Mouse (Mus musculus) hindbrain, embryonic 14.5 days (tissue): ENCODE measurements at regions not wholly inside any gene's neighbourhood (a gene's known extent, or its start where the extent isn't known, plus 50 kb on each side); places are given as distances from the start of the nearest gene placed in this dataset.

ENCODE experiments used
- ATAC-seq: fragments of 200-750 bp; cut with Nextera tagmentation; 2 replicates; pipeline ENCODE4 v1.8.0; 2017; ENCODE audit warnings: moderate number of reproducible peaks, mild to moderate bottlenecking, moderate TSS enrichment, moderate library complexity; ENCODE audit not compliant: low FRiP score
- DNase-seq: peaks from one replicate; pipeline ENCODE4 v3.0.0-alpha.2; 2015; ENCODE audit warnings: low spot score
- H3K27ac ChIP-seq: fragments of 300-500 bp; sonication (generic); 2 replicates; pipeline ENCODE4 v1.5.1; 2014; ENCODE audit warnings: mild to moderate bottlenecking, moderate library complexity
- H3K27me3 ChIP-seq: fragments of 300-500 bp; sonication (generic); 2 replicates; pipeline ENCODE4 v1.6.1; 2014; ENCODE audit warnings: mild to moderate bottlenecking, low read length, mixed read lengths; ENCODE audit not compliant: control insufficient read depth, insufficient read depth
- H3K36me3 ChIP-seq: fragments of 300-500 bp; sonication (generic); replicated peaks from 2 replicates; pipeline ENCODE4 v1.6.1; 2014; ENCODE audit not compliant: control insufficient read depth, insufficient read depth
- H3K4me1 ChIP-seq: fragments of 300-500 bp; sonication (generic); replicated peaks from 2 replicates; pipeline ENCODE4 v1.6.1; 2014; ENCODE audit warnings: antibody characterized with exemption, low read length, mixed read lengths; ENCODE audit not compliant: control insufficient read depth, insufficient read depth
- H3K4me2 ChIP-seq: fragments of 300-500 bp; sonication (generic); replicated peaks from 2 replicates; pipeline ENCODE4 v1.6.1; 2014; ENCODE audit warnings: mild to moderate bottlenecking, moderate library complexity
- H3K4me3 ChIP-seq: fragments of 300-500 bp; sonication (generic); replicated peaks from 2 replicates; pipeline ENCODE4 v1.5.1; 2014; ENCODE audit warnings: mild to moderate bottlenecking, low read length
- H3K9ac ChIP-seq: fragments of 300-500 bp; sonication (generic); 2 replicates; pipeline ENCODE4 v1.6.1; 2014
- H3K9me3 ChIP-seq: fragments of 300-500 bp; sonication (generic); 2 replicates; pipeline ENCODE4 v1.6.1; 2016; ENCODE audit warnings: low read length; ENCODE audit not compliant: control insufficient read depth
- WGBS: fragments of 180-500 bp; shearing (Covaris S2); extraction: QIAGEN DNeasy Blood & Tissue Kit; methylation state at CpG from one replicate; pipeline ENCODE4 v1.1.7; 2014; 5-methylcytosine and 5-hydroxymethylcytosine counted together

- Histone ChIP-seq H3K27ac (no peak overlapping the region), H3K36me3 (no peaks in the 10 kb centered on the region), H3K4me1 (no peaks in the 10 kb centered on the region), H3K9me3 (no peaks in the 10 kb centered on the region), H3K4me3 (no peak overlapping the region), H3K4me2 (no peak overlapping the region), H3K9ac (no peak overlapping the region), H3K27me3 (no peaks in the 10 kb centered on the region)
- ATAC-seq, result no peak
- WGBS, result 36% methylated on average over 3 of the region's 3 CpGs
- no peak for DNase-seq
Observed at GRCm38 (mm10) chr5:149917374-149917773, 101.1 kb upstream of the Rxfp2 start.

GRCm38 (mm10) chr5:149919097-149919496 is 99.4 kb upstream of the Rxfp2 start:
- DNase-seq, result no peak
- no peak for ATAC-seq
- 58% methylated on average over 4 of the region's 4 CpGs for WGBS

DNA sequence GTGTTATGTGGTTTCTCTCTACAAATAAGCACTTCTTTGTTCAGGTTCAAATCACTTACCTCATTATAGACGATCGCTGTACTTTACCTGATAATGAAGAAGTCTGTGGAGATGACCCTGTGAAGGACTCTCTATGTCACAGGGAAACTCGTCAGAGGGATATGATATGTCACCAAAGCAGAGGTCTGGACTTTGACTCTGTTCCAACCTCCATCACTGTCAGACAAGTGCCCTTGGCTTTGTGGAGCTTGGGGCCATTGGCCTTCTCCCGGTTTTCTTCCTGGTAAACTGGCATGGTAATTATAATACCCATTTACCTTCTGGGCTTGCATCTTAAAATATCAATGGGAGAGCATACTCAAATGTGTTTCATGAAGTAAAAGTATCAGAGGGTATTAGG is 98.1 kb upstream of the Rxfp2 start:
- Histone ChIP-seq H3K36me3 (no peaks in the 10 kb centered on the region), H3K4me2 (no peak overlapping the region), H3K27me3 (no peaks in the 10 kb centered on the region), H3K9me3 (no peaks in the 10 kb centered on the region), H3K27ac (no peak overlapping the region), H3K9ac (no peak overlapping the region), H3K4me3 (no peak overlapping the region), H3K4me1 (no peaks in the 10 kb centered on the region)
- no peak for ATAC-seq
- DNase-seq, result no peak
- 89% methylated on average over 4 of the region's 4 CpGs for WGBS

More at GRCm38 (mm10) chr5:149919097-149919496, 99.4 kb upstream of the Rxfp2 start:
- Histone ChIP-seq H3K36me3 (no peaks in the 10 kb centered on the region), H3K9me3 (no peaks in the 10 kb centered on the region), H3K27me3 (no peaks in the 10 kb centered on the region), H3K9ac (no peak overlapping the region), H3K4me1 (no peaks in the 10 kb centered on the region), H3K27ac (no peak overlapping the region), H3K4me3 (no peak overlapping the region), H3K4me2 (no peak overlapping the region)

DNA sequence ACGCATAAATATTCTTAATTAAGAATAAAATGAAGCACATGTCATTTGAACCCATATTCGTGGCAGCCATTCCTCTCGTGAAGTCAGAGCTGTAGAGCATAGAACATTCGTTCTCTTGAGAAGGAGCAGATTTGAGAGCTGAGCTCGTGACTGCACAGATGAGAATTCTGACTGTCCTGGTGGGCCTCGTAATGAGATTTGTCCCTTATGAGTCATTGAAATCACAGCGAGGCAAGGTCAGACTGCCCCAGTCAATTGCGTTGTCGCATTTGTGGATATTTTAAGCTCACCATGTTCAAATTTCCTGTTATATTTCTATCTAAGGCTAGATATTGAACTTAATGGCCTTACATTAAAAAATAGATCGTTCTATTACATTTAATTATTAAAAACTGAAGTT is 94.0 kb upstream of the Rxfp2 start:
- WGBS, result 89% methylated on average over 10 of the region's 10 CpGs
- no peaks in the 10 kb centered on the region for H3K36me3 ChIP-seq

GRCm38 (mm10) chr5:149926786-149927185 is 91.7 kb upstream of the Rxfp2 start:
- ATAC-seq (no peak), DNase-seq (no peak)
- Histone ChIP-seq H3K4me2 (no peak overlapping the region), H3K9me3 (no peaks in the 10 kb centered on the region), H3K4me3 (no peak overlapping the region), H3K9ac (no peak overlapping the region), H3K27ac (no peak overlapping the region), H3K36me3 (no peaks in the 10 kb centered on the region), H3K4me1 (peaks cover 7% of the 10 kb centered on the region), H3K27me3 (no peaks in the 10 kb centered on the region)
- 86% methylated on average over 2 of the region's 2 CpGs for WGBS

More for the DNA sequence above, 94.0 kb upstream of the Rxfp2 start:
- no peak overlapping the region for H3K9ac ChIP-seq
- no peak for DNase-seq
- no peak overlapping the region for H3K4me3 ChIP-seq
- H3K27me3 ChIP-seq, result no peaks in the 10 kb centered on the region
- no peak overlapping the region for H3K4me2 ChIP-seq
- no peaks in the 10 kb centered on the region for H3K9me3 ChIP-seq
- H3K4me1 ChIP-seq, result no peaks in the 10 kb centered on the region
- no peak for ATAC-seq
- no peak overlapping the region for H3K27ac ChIP-seq

GRCm38 (mm10) chr5:149931574-149932161 is 86.8 kb upstream of the Rxfp2 start:
- Histone ChIP-seq H3K9me3 (no peaks in the 10 kb centered on the region), H3K4me3 (no peak overlapping the region), H3K27ac (peak overlapping the region; percentile 47; the same call in 1 of the 2 replicates), H3K36me3 (no peaks in the 10 kb centered on the region), H3K4me2 (peak overlapping the region; percentile 15; the same call in 1 of the 2 replicates), H3K4me1 (peaks cover 17% of the 10 kb centered on the region), H3K27me3 (no peaks in the 10 kb centered on the region), H3K9ac (no peak overlapping the region)
- DNase-seq, result no peak
- 29% methylated on average over 9 of the region's 9 CpGs for WGBS
- no peak; the same call in 1 of the 2 replicates for ATAC-seq

DNA sequence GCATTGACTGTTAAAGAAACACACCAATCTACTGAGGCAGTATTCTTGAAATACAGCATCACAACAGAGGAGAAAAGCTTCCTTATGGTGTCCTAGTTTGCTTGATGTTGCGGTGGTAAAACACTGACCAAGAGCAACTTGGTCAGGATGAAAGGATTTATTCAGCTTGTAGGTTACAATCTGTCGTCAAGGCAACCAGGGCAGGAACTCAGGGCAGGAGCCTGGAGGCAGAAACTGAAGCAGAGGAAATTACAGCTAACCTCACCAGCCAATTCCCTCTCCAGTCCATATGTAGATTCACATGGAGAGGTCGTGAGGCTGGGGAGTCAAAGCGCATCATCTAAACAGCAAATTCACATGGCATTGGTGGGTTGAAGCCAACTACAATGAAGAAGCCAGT is 86.3 kb upstream of the Rxfp2 start:
- no peaks in the 10 kb centered on the region for H3K36me3 ChIP-seq
- WGBS, result 22% methylated on average over 4 of the region's 4 CpGs
- no peak overlapping the region for H3K9ac ChIP-seq
- ATAC-seq (no peak), DNase-seq (no peak)
- peak overlapping the region; percentile 47 for H3K27ac ChIP-seq
- H3K9me3 ChIP-seq, result no peaks in the 10 kb centered on the region
- peaks cover 17% of the 10 kb centered on the region for H3K4me1 ChIP-seq
- H3K27me3 ChIP-seq, result no peaks in the 10 kb centered on the region
- no peak overlapping the region for H3K4me3 ChIP-seq
- H3K4me2 ChIP-seq, result peak overlapping the region; percentile 15; the same call in 1 of the 2 replicates

- Histone ChIP-seq H3K36me3 (no peaks in the 10 kb centered on the region), H3K4me1 (no peaks in the 10 kb centered on the region), H3K27ac (no peak overlapping the region), H3K9me3 (no peaks in the 10 kb centered on the region), H3K4me2 (no peak overlapping the region), H3K27me3 (no peaks in the 10 kb centered on the region), H3K4me3 (no peak overlapping the region), H3K9ac (no peak overlapping the region)
- ATAC-seq, result no peak
- DNase-seq, result no peak
Observed at GRCm38 (mm10) chr5:149945651-149946050, 72.8 kb upstream of the Rxfp2 start.

GRCm38 (mm10) chr5:149947491-149947890 is 71.0 kb upstream of the Rxfp2 start:
- no peak overlapping the region for H3K27ac ChIP-seq
- no peaks in the 10 kb centered on the region for H3K27me3 ChIP-seq
- no peak overlapping the region for H3K4me2 ChIP-seq
- H3K4me1 ChIP-seq, result no peaks in the 10 kb centered on the region
- no peak overlapping the region for H3K4me3 ChIP-seq
- ATAC-seq (no peak), DNase-seq (no peak)
- H3K9me3 ChIP-seq, result 0 out of 2 replicates have a peak, but pooled peaks cover 3% of the 10 kb centered on the region
- WGBS, result 75% methylated on average over 2 of the region's 2 CpGs
- H3K36me3 ChIP-seq, result no peaks in the 10 kb centered on the region
- no peak overlapping the region for H3K9ac ChIP-seq

- Histone ChIP-seq H3K9me3 (no peaks in the 10 kb centered on the region), H3K27ac (no peak overlapping the region), H3K9ac (no peak overlapping the region), H3K4me3 (no peak overlapping the region), H3K27me3 (no peaks in the 10 kb centered on the region), H3K4me2 (no peak overlapping the region), H3K36me3 (no peaks in the 10 kb centered on the region), H3K4me1 (no peaks in the 10 kb centered on the region)
- 78% methylated on average over 4 of the region's 4 CpGs for WGBS
- ATAC-seq, result no peak
- no peak for DNase-seq
Observed at GRCm38 (mm10) chr5:149956931-149957330, 61.5 kb upstream of the Rxfp2 start.
